Mouse (Mus musculus): ENCODE measurements around the gene Trpm1. TPM values are rescaled to one million over a fixed set of nuclear protein-coding genes. Genes with fewer than 3 reads are reported as not detected.

Gene Trpm1
- polyA plus RNA-seq, 1 experiment from 2014 or later: 0.42 TPM

- Histone ChIP-seq H3K4me1 (ENCODE audit: control insufficient read depth, insufficient read depth, low read length) (no peaks in the 10 kb centered on the region), H3K9me3 (ENCODE audit: control insufficient read depth, low read length) (no peaks in the 10 kb centered on the region), H3K27me3 (ENCODE audit: control insufficient read depth, insufficient read depth, low read length) (no peaks in the 10 kb centered on the region), H3K4me2 (ENCODE audit: low read depth) (no peak overlapping the region), H3K36me3 (ENCODE audit: control insufficient read depth, insufficient read depth, low read length) (no peaks in the 10 kb centered on the region), H3K27ac (ENCODE audit: low read depth, low read length) (no peak overlapping the region), H3K4me3 (ENCODE audit: low read depth, low read length) (no peak overlapping the region), H3K9ac (ENCODE audit: low read length) (no peak overlapping the region)
- ATAC-seq (ENCODE audit: insufficient read depth, low FRiP score, low TSS enrichment): no peak
- 61% methylated on average over 4 of the region's 4 CpGs for WGBS
- no peak for DNase-seq (ENCODE audit: low spot score)
These were observed 93.1 kb downstream of the Trpm1 start for GRCm38 (mm10) chr7:64246713-64247112.

DNA sequence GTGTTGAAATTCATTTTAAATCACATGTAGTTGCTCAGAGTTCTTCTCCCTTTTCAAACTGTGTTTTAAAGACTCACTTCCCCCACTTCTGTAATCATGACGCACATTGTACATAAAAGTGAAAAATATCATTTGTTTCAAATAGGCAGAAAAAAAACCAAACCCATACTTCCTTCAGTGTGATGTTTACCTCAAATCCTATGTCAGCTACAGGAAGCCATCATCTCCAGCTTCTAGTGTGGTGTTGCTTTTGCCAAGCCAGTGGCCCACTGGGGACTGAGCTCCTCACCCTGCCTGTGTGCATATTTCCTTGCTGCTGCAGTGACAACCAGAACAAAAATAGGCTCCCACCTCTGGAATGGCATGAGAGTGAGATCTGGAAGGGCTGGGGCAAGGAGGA, 94.7 kb downstream of the Trpm1 start:
- Histone ChIP-seq H3K4me2 (ENCODE audit: low read depth) (no peak overlapping the region), H3K4me3 (ENCODE audit: low read depth, low read length) (no peak overlapping the region), H3K36me3 (ENCODE audit: control insufficient read depth, insufficient read depth, low read length) (no peaks in the 10 kb centered on the region), H3K9ac (ENCODE audit: low read length) (no peak overlapping the region), H3K27ac (ENCODE audit: low read depth, low read length) (no peak overlapping the region), H3K9me3 (ENCODE audit: control insufficient read depth, low read length) (no peaks in the 10 kb centered on the region), H3K27me3 (ENCODE audit: control insufficient read depth, insufficient read depth, low read length) (no peaks in the 10 kb centered on the region), H3K4me1 (ENCODE audit: control insufficient read depth, insufficient read depth, low read length) (no peaks in the 10 kb centered on the region)
- ATAC-seq (ENCODE audit: insufficient read depth, low FRiP score, low TSS enrichment) (no peak), DNase-seq (ENCODE audit: low spot score) (no peak)
- 89% methylated on average over 1 of the region's 1 CpGs for whole genome bisulfite sequencing

- H3K4me1 ChIP-seq (ENCODE audit: control insufficient read depth, insufficient read depth, low read length): no peaks in the 10 kb centered on the region
- 78% methylated on average over 4 of the region's 4 CpGs for WGBS
- no peaks in the 10 kb centered on the region for H3K27me3 ChIP-seq (ENCODE audit: control insufficient read depth, insufficient read depth, low read length)
- no peak overlapping the region for H3K9ac ChIP-seq (ENCODE audit: low read length)
- no peak overlapping the region for H3K4me3 ChIP-seq (ENCODE audit: low read depth, low read length)
- H3K4me2 ChIP-seq (ENCODE audit: low read depth): no peak overlapping the region
- DNase-seq (ENCODE audit: low spot score) (no peak), ATAC-seq (ENCODE audit: insufficient read depth, low FRiP score, low TSS enrichment) (no peak)
- no peaks in the 10 kb centered on the region for H3K36me3 ChIP-seq (ENCODE audit: control insufficient read depth, insufficient read depth, low read length)
- H3K27ac ChIP-seq (ENCODE audit: low read depth, low read length): no peak overlapping the region
- no peaks in the 10 kb centered on the region for H3K9me3 ChIP-seq (ENCODE audit: control insufficient read depth, low read length)
These were observed 96.1 kb downstream of the Trpm1 start for GRCm38 (mm10) chr7:64249715-64250114.

GRCm38 (mm10) chr7:64250417-64250816, 96.8 kb downstream of the Trpm1 start:
- H3K4me2 ChIP-seq (ENCODE audit: low read depth): no peak overlapping the region
- H3K36me3 ChIP-seq (ENCODE audit: control insufficient read depth, insufficient read depth, low read length): no peaks in the 10 kb centered on the region
- ATAC-seq (ENCODE audit: insufficient read depth, low FRiP score, low TSS enrichment): no peak
- H3K4me1 ChIP-seq (ENCODE audit: control insufficient read depth, insufficient read depth, low read length): no peaks in the 10 kb centered on the region
- H3K9ac ChIP-seq (ENCODE audit: low read length): no peak overlapping the region
- 93% methylated on average over 7 of the region's 7 CpGs for WGBS
- no peak for DNase-seq (ENCODE audit: low spot score)
- H3K4me3 ChIP-seq (ENCODE audit: low read depth, low read length): no peak overlapping the region
- no peak overlapping the region for H3K27ac ChIP-seq (ENCODE audit: low read depth, low read length)
- no peaks in the 10 kb centered on the region for H3K9me3 ChIP-seq (ENCODE audit: control insufficient read depth, low read length)
- H3K27me3 ChIP-seq (ENCODE audit: control insufficient read depth, insufficient read depth, low read length): no peaks in the 10 kb centered on the region

DNA sequence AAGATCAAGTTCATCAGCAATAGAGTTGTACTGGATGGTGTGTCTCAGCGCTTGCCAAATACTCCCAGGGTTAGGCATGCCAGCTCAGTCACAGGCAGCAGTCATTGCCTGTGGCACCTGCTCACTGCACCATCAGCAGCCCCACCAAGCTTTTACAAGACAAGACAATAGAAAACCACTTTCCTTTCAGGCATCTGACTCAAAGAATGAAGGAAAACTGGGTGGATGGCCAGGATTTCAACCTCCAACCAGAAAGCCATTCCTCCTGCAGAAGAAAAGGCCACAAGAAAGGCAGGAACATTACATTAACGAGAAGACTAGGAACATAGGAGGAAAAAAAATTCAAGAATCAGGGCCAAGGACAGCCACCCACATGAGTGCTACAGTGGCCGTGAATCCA, 100.1 kb downstream of the Trpm1 start:
- Histone ChIP-seq H3K4me1 (ENCODE audit: control insufficient read depth, insufficient read depth, low read length) (no peaks in the 10 kb centered on the region), H3K36me3 (ENCODE audit: control insufficient read depth, insufficient read depth, low read length) (no peaks in the 10 kb centered on the region), H3K4me3 (ENCODE audit: low read depth, low read length) (no peak overlapping the region), H3K9ac (ENCODE audit: low read length) (no peak overlapping the region), H3K4me2 (ENCODE audit: low read depth) (no peak overlapping the region), H3K27ac (ENCODE audit: low read depth, low read length) (no peak overlapping the region), H3K9me3 (ENCODE audit: control insufficient read depth, low read length) (no peaks in the 10 kb centered on the region), H3K27me3 (ENCODE audit: control insufficient read depth, insufficient read depth, low read length) (no peaks in the 10 kb centered on the region)
- WGBS: 91% methylated on average over 3 of the region's 3 CpGs
- no peak for DNase-seq (ENCODE audit: low spot score)
- ATAC-seq (ENCODE audit: insufficient read depth, low FRiP score, low TSS enrichment): no peak

- Histone ChIP-seq H3K36me3 (ENCODE audit: control insufficient read depth, insufficient read depth, low read length) (no peaks in the 10 kb centered on the region), H3K4me3 (ENCODE audit: low read depth, low read length) (no peak overlapping the region), H3K9me3 (ENCODE audit: control insufficient read depth, low read length) (no peaks in the 10 kb centered on the region), H3K27ac (ENCODE audit: low read depth, low read length) (no peak overlapping the region), H3K27me3 (ENCODE audit: control insufficient read depth, insufficient read depth, low read length) (peaks cover 5% of the 10 kb centered on the region; the same call in 1 of the 2 replicates), H3K4me2 (ENCODE audit: low read depth) (no peak overlapping the region), H3K4me1 (ENCODE audit: control insufficient read depth, insufficient read depth, low read length) (no peaks in the 10 kb centered on the region), H3K9ac (ENCODE audit: low read length) (no peak overlapping the region)
- ATAC-seq (ENCODE audit: insufficient read depth, low FRiP score, low TSS enrichment): no peak
- WGBS: 90% methylated on average over 13 of the region's 13 CpGs
- DNase-seq (ENCODE audit: low spot score): no peak
These were observed 112.1 kb downstream of the Trpm1 start for GRCm38 (mm10) chr7:64265502-64266279.

DNA sequence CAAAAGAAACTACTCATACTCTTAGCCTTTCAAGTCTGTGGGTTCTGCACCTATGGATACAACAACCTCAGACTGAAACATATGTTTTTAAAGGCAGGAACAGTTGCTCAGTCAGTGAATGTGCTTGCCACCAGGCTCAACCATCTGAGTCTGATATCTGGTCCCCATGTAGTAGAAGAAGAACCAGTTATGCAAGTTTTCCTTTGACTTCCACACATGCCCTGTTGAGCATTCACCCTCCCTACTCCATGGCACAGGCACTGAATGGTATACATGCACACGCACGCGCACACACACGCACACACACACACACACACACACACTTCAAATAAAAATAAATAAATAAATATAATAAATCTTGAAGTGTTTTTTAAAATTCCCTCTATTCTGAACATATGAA, 113.0 kb downstream of the Trpm1 start:
- Histone ChIP-seq H3K27me3 (ENCODE audit: control insufficient read depth, insufficient read depth, low read length) (peaks cover 5% of the 10 kb centered on the region; the same call in 1 of the 2 replicates), H3K9ac (ENCODE audit: low read length) (no peak overlapping the region), H3K36me3 (ENCODE audit: control insufficient read depth, insufficient read depth, low read length) (no peaks in the 10 kb centered on the region), H3K4me2 (ENCODE audit: low read depth) (no peak overlapping the region), H3K9me3 (ENCODE audit: control insufficient read depth, low read length) (no peaks in the 10 kb centered on the region), H3K4me1 (ENCODE audit: control insufficient read depth, insufficient read depth, low read length) (no peaks in the 10 kb centered on the region), H3K4me3 (ENCODE audit: low read depth, low read length) (no peak overlapping the region), H3K27ac (ENCODE audit: low read depth, low read length) (no peak overlapping the region)
- ATAC-seq (ENCODE audit: insufficient read depth, low FRiP score, low TSS enrichment) (no peak), DNase-seq (ENCODE audit: low spot score) (no peak)
- 93% methylated on average over 4 of the region's 4 CpGs for WGBS

DNA sequence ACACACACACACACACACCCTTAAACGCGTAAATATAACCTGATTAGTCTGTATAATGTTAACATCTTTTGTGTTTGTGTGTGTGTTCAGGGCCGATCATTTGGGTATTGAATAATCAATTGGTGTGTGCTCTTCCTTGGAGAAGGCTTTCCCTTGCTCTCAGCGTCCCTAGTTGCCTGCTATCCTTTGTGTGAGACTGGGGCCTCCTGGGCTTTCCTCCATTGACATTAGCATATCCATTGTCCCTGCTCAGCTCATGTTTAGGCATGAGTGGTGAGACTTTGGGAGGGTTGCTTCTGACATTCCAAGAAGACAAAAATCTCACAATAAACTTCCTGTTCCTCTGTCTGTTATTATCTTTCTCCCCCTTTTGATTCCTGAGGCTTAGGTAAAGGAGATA, 118.3 kb downstream of the Trpm1 start:
- no peak overlapping the region for H3K4me2 ChIP-seq (ENCODE audit: low read depth)
- no peaks in the 10 kb centered on the region for H3K9me3 ChIP-seq (ENCODE audit: control insufficient read depth, low read length)
- DNase-seq (ENCODE audit: low spot score) (peak; percentile 65), ATAC-seq (ENCODE audit: insufficient read depth, low FRiP score, low TSS enrichment) (peak; percentile 89)
- no peak overlapping the region for H3K27ac ChIP-seq (ENCODE audit: low read depth, low read length)
- peaks cover 5% of the 10 kb centered on the region; the same call in 1 of the 2 replicates for H3K27me3 ChIP-seq (ENCODE audit: control insufficient read depth, insufficient read depth, low read length)
- no peak overlapping the region for H3K4me3 ChIP-seq (ENCODE audit: low read depth, low read length)
- no peak overlapping the region for H3K9ac ChIP-seq (ENCODE audit: low read length)
- no peaks in the 10 kb centered on the region for H3K4me1 ChIP-seq (ENCODE audit: control insufficient read depth, insufficient read depth, low read length)
- 24% methylated on average over 4 of the region's 4 CpGs for WGBS
- H3K36me3 ChIP-seq (ENCODE audit: control insufficient read depth, insufficient read depth, low read length): no peaks in the 10 kb centered on the region

- Histone ChIP-seq H3K27me3 (ENCODE audit: control insufficient read depth, insufficient read depth, low read length) (no peaks in the 10 kb centered on the region), H3K36me3 (ENCODE audit: control insufficient read depth, insufficient read depth, low read length) (no peaks in the 10 kb centered on the region), H3K9ac (ENCODE audit: low read length) (no peak overlapping the region), H3K4me3 (ENCODE audit: low read depth, low read length) (no peak overlapping the region), H3K4me1 (ENCODE audit: control insufficient read depth, insufficient read depth, low read length) (no peaks in the 10 kb centered on the region), H3K9me3 (ENCODE audit: control insufficient read depth, low read length) (no peaks in the 10 kb centered on the region), H3K4me2 (ENCODE audit: low read depth) (no peak overlapping the region), H3K27ac (ENCODE audit: low read depth, low read length) (0 out of 2 replicates have a peak overlapping the region, but pooled peaks have one; percentile 42)
- WGBS: 55% methylated on average over 4 of the region's 4 CpGs
- peak; percentile 33 for DNase-seq (ENCODE audit: low spot score)
- ATAC-seq (ENCODE audit: insufficient read depth, low FRiP score, low TSS enrichment): no peak
These were observed 121.9 kb downstream of the Trpm1 start for GRCm38 (mm10) chr7:64275518-64275917.
